Mouse (Mus musculus) forebrain, embryonic 15.5 days (tissue): ENCODE results near the gene Wdfy4. TPM values are rescaled to one million over a fixed set of nuclear protein-coding genes. Genes with fewer than 3 reads are reported as not detected.

Source experiments
- ATAC-seq: fragments of 200-750 bp; cut with Nextera tagmentation; replicated peaks from 2 replicates; pipeline ENCODE4 v1.8.0; 2017; ENCODE audit warnings: mild to moderate bottlenecking, moderate TSS enrichment, moderate library complexity
- H3K27ac ChIP-seq: fragments of 300-500 bp; sonication (generic); replicated peaks from 2 replicates; pipeline ENCODE4 v1.5.1; 2015; ENCODE audit warnings: mild to moderate bottlenecking, inconsistent platforms
- H3K27me3 ChIP-seq: fragments of 300-500 bp; sonication (generic); 2 replicates; pipeline ENCODE4 v1.6.1; 2015; ENCODE audit warnings: inconsistent platforms
- H3K36me3 ChIP-seq: fragments of 300-500 bp; sonication (generic); 2 replicates; pipeline ENCODE4 v1.6.1; 2015; ENCODE audit warnings: mild to moderate bottlenecking, inconsistent platforms
- H3K4me1 ChIP-seq: fragments of 300-500 bp; sonication (generic); 2 replicates; pipeline ENCODE4 v1.6.1; 2015; ENCODE audit warnings: inconsistent platforms
- H3K4me2 ChIP-seq: fragments of 300-500 bp; sonication (generic); replicated peaks from 2 replicates; pipeline ENCODE4 v1.6.1; 2015; ENCODE audit warnings: mild to moderate bottlenecking, inconsistent platforms
- H3K4me3 ChIP-seq: fragments of 300-500 bp; sonication (generic); 2 replicates; pipeline ENCODE4 v1.5.1; 2015; ENCODE audit warnings: mild to moderate bottlenecking, inconsistent platforms
- H3K9ac ChIP-seq: fragments of 300-500 bp; sonication (generic); replicated peaks from 2 replicates; pipeline ENCODE4 v1.6.1; 2015; ENCODE audit warnings: mild to moderate bottlenecking, inconsistent platforms
- H3K9me3 ChIP-seq: fragments of 300-500 bp; sonication (generic); 2 replicates; pipeline ENCODE4 v1.6.1; 2016; ENCODE audit warnings: inconsistent platforms
- WGBS: fragments of 180-500 bp; shearing (Covaris S2); methylation state at CpG from one replicate; pipeline ENCODE4 v1.1.7; 2015; ENCODE audit warnings: mixed read lengths; 5-methylcytosine and 5-hydroxymethylcytosine counted together
- polyA plus RNA-seq: library from polyadenylated mRNA; unstranded; fragments of >200 nt; fragmentation: Nextera tagmentation; extraction: Ambion mirVana; gene quantifications from 2 replicates; pipeline ENCODE4 v1.2.1, GENCODE M21; 2015

Gene Wdfy4
- polyA plus RNA-seq, 1 experiment from 2014 or later = 0.23 TPM

DNA sequence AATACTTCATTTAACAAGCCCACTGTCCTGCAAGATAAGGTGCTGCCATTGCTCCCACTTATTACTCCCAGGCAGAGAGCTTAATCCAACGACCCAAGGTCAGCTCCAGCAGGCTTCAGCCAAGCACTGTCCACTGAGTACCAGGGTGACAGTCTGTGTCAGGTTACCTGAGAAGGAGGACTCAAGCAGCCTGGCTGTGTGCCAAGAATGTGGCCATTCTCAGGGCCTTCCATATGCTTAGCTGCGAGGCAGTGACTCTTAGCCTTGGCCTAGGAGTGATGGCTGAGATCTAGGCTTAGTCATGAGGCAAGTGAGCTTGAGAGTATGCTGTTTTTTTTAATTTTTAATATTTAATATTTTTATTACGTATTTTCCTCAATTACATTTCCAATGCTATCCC, 80.5 kb downstream of the Wdfy4 start:
- Histone ChIP-seq H3K9me3 (no peaks in the 10 kb centered on the region), H3K9ac (no peak overlapping the region), H3K4me3 (no peak overlapping the region), H3K4me1 (no peaks in the 10 kb centered on the region), H3K27ac (no peak overlapping the region), H3K27me3 (no peaks in the 10 kb centered on the region), H3K4me2 (no peak overlapping the region), H3K36me3 (no peaks in the 10 kb centered on the region)
- WGBS = 90% methylated on average over 3 of the region's 3 CpGs
- ATAC-seq = no peak

DNA sequence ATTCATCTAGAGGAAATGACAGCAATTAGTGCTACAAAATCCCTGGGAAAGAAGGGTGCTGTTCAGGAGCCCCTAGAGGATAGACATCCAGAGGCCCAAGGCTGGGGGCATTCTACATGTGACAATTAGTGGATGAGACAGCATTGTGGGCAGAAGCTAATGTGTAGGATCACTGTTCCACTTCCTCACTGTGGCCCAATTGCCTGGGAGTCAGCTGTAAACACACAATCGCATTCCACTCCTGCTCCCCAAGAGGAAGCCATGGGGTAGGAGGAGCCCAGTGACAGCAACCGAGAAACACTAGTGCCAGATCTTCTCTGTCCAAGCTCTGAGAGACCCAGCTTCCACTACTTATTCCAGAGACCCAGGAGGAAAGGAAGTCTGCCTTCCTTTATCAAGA, 83.7 kb downstream of the Wdfy4 start:
- Histone ChIP-seq H3K27ac (no peak overlapping the region), H3K36me3 (no peaks in the 10 kb centered on the region), H3K4me3 (no peak overlapping the region), H3K9ac (no peak overlapping the region), H3K27me3 (no peaks in the 10 kb centered on the region), H3K9me3 (no peaks in the 10 kb centered on the region), H3K4me1 (no peaks in the 10 kb centered on the region), H3K4me2 (no peak overlapping the region)
- WGBS = 83% methylated on average over 2 of the region's 2 CpGs
- ATAC-seq = no peak

DNA sequence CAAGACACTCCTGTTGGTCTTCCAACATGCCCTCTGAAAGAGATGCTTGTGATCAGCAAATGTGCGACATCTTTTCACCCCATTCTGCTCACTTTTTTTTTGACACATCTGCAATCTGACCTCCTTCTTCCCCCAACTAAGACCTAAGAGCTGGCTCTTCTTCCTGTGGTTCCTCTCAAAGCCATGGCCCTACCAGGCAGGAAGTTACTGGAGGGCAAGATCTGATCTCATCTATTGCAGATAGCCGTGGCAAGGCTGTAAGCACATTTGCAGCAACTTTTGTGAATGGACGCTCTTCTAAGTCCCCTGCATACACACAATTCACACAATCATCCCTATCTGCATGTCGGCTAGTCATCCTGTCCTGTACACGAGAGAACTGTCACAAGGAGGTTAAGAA, 85.4 kb downstream of the Wdfy4 start:
- Histone ChIP-seq H3K4me3 (no peak overlapping the region), H3K36me3 (no peaks in the 10 kb centered on the region), H3K4me1 (no peaks in the 10 kb centered on the region), H3K9ac (no peak overlapping the region), H3K9me3 (no peaks in the 10 kb centered on the region), H3K27me3 (no peaks in the 10 kb centered on the region), H3K4me2 (no peak overlapping the region), H3K27ac (no peak overlapping the region)
- 86% methylated on average over 5 of the region's 5 CpGs for WGBS
- no peak for ATAC-seq

DNA sequence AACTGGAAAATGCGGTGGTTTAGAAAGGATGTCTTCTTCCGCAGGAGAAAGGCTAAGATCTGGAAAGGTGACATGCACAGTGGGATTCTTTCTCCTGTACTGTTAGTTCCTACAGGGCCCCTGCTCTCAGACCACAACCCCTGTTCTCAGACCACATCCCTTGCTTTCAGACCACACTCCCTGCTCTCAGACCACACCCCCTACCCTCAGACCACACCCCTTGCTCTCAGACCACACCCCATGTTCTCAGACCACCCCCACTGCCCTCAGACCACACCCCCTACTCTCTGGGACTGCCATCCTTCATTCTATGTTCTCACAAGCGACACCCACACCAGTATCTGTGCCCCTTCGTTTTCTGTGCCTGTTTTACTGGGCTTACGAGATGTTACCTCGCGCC, 86.2 kb downstream of the Wdfy4 start:
- H3K27ac ChIP-seq = no peak overlapping the region
- WGBS = 69% methylated on average over 7 of the region's 7 CpGs
- H3K27me3 ChIP-seq = no peaks in the 10 kb centered on the region
- H3K4me2 ChIP-seq = no peak overlapping the region
- H3K9ac ChIP-seq = no peak overlapping the region
- H3K36me3 ChIP-seq = no peaks in the 10 kb centered on the region
- no peak for ATAC-seq
- no peaks in the 10 kb centered on the region for H3K4me1 ChIP-seq
- H3K4me3 ChIP-seq = no peak overlapping the region
- H3K9me3 ChIP-seq = no peaks in the 10 kb centered on the region

DNA sequence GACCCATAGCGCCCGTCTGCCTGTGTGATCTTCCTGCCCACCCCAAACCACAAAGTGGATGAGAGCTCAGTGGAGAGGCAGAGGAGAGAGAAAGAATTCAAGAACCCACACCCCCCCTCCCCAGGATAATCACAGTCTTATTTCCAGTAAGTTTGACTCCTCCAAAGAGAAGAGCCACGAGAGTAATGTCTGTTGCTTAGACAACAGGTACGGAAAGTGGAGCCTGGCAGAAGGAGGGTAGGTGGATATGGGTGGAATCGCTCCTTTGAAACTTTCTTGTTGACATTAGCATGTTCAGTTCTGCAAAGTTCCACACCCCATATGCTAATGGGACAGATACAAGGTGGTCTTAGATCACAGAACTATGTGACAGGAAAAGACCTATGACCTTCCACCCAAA, 88.8 kb downstream of the Wdfy4 start:
- 83% methylated on average over 5 of the region's 5 CpGs for WGBS
- Histone ChIP-seq H3K9ac (no peak overlapping the region), H3K27ac (no peak overlapping the region), H3K4me1 (no peaks in the 10 kb centered on the region), H3K4me3 (no peak overlapping the region), H3K27me3 (no peaks in the 10 kb centered on the region), H3K36me3 (no peaks in the 10 kb centered on the region), H3K4me2 (no peak overlapping the region), H3K9me3 (no peaks in the 10 kb centered on the region)
- no peak for ATAC-seq

DNA sequence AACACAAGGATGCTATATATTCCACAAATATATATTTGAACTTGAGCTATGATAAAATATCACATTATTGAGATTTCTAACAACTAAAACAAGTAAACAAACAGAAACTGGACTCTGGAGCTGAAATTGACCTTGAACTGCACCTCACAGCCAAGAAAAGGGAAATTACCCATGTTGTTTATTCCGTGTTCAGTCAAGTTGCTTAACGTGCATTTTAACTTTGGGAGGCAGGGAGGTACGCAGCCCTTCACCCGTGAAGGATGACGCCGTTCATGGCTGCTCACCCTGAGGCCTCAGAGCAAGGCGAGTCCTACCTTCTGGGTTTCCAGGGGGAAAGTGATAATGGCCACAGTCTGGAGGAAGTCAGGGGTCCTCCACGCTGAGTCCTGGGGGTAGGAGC, 102.0 kb downstream of the Wdfy4 start:
- Histone ChIP-seq H3K36me3 (no peaks in the 10 kb centered on the region), H3K9me3 (no peaks in the 10 kb centered on the region), H3K4me2 (no peak overlapping the region), H3K27me3 (no peaks in the 10 kb centered on the region), H3K4me3 (no peak overlapping the region), H3K4me1 (peaks cover 14% of the 10 kb centered on the region), H3K9ac (no peak overlapping the region), H3K27ac (no peak overlapping the region)
- no peak for ATAC-seq
- 86% methylated on average over 8 of the region's 8 CpGs for WGBS

DNA sequence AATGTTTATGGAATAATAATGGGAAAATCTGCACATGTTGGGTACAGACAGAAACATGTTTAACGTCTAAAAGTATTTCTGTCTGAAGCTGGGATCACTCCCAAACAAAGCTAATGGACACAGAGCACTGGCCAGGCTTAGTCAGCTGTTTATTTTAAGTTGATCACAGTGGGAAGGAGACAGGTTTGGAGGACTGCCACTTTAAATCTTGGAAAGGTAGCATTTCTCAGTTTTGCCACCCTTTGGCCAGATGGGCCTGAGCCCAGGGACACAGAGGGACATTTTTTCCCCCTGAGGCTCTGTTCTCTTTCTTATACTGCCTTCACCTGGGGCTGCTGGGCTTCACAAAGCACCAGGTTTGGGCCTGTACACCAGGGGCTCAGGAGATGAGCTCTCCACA, 103.0 kb downstream of the Wdfy4 start:
- 36% methylated on average over 1 of the region's 1 CpGs for WGBS
- no peaks in the 10 kb centered on the region for H3K36me3 ChIP-seq
- H3K27ac ChIP-seq = no peak overlapping the region
- peaks cover 3% of the 10 kb centered on the region; the same call in 1 of the 2 replicates for H3K27me3 ChIP-seq
- H3K4me1 ChIP-seq = peaks cover 14% of the 10 kb centered on the region
- H3K4me3 ChIP-seq = no peak overlapping the region
- no peak overlapping the region for H3K9ac ChIP-seq
- no peak for ATAC-seq
- H3K9me3 ChIP-seq = no peaks in the 10 kb centered on the region
- no peak overlapping the region for H3K4me2 ChIP-seq

DNA sequence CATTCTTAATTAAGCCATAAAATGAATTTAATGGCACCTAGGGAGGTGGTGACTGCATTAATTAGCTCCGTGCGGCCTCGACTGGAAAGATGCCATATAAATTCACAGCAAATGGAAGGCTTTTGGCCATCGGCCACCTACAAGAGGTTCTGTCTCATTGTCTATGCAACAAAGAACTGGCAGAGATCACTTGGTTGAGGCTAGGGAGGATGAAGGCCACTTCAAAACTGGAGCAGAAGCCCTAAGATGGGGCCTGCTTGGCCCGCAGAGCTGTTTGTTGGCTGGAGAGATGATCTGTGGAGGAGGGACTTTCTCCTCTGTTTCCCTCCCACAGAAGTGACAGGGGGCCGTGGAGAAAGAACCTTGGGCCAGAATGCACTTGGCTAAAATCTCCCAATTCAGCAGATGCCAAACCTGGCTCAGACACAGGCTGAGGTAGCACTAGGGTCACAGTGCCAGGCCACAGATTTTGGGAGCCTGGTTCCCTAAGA, 103.9 kb downstream of the Wdfy4 start:
- Histone ChIP-seq H3K27ac (no peak overlapping the region), H3K9ac (no peak overlapping the region), H3K36me3 (no peaks in the 10 kb centered on the region), H3K4me1 (peaks cover 14% of the 10 kb centered on the region), H3K4me3 (no peak overlapping the region), H3K27me3 (peaks cover 3% of the 10 kb centered on the region; the same call in 1 of the 2 replicates), H3K4me2 (no peak overlapping the region), H3K9me3 (no peaks in the 10 kb centered on the region)
- ATAC-seq = peak; percentile 67
- WGBS = 30% methylated on average over 6 of the region's 6 CpGs

DNA sequence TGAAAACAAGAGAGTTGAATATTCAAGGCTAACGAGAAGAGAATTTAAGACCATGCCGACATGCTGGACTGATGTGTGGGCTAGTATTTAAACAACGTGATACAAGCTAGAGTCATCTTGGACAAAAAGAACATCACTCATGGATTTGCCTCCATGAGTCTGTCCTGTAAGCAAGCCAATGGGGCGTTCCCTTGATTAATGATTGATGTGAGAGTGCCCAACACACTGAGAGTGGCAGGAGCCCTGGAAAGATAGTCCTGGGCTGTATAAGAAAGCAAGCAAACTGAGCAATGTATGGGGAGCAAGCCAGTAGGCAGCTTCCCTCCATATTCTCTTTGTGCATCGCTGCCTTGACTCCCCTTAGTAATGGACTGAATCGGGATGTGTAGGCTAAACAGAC, 106.7 kb downstream of the Wdfy4 start:
- ATAC-seq = no peak
- WGBS = 87% methylated on average over 6 of the region's 6 CpGs
- no peak overlapping the region for H3K4me2 ChIP-seq
- H3K4me1 ChIP-seq = peaks cover 14% of the 10 kb centered on the region
- no peak overlapping the region for H3K4me3 ChIP-seq
- H3K36me3 ChIP-seq = no peaks in the 10 kb centered on the region
- no peak overlapping the region for H3K27ac ChIP-seq
- H3K9ac ChIP-seq = no peak overlapping the region
- H3K27me3 ChIP-seq = peaks cover 3% of the 10 kb centered on the region; the same call in 1 of the 2 replicates
- H3K9me3 ChIP-seq = no peaks in the 10 kb centered on the region

DNA sequence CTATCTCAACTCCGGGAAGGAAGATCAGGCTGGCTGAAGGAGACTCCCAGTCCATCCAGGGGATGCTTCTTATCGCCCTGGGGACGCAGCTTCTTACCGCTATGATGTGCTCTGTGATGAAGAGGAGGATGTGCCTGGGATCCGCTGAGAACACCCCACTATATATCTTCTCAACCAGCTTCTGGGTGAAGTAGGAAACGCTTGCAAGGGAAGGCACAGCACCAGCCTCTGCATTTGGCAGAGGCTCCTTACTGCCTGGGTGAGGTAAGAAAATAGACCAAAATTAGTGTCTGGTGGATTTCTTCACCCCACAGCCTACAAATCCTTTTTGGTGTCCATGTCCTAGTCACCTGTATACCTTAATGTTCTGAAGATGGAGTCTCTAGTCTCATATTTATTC, 107.2 kb downstream of the Wdfy4 start:
- no peaks in the 10 kb centered on the region for H3K9me3 ChIP-seq
- no peak overlapping the region for H3K4me2 ChIP-seq
- peaks cover 3% of the 10 kb centered on the region; the same call in 1 of the 2 replicates for H3K27me3 ChIP-seq
- peaks cover 14% of the 10 kb centered on the region for H3K4me1 ChIP-seq
- no peak overlapping the region for H3K9ac ChIP-seq
- WGBS = 89% methylated on average over 6 of the region's 6 CpGs
- no peak overlapping the region for H3K27ac ChIP-seq
- no peak overlapping the region for H3K4me3 ChIP-seq
- ATAC-seq = no peak
- H3K36me3 ChIP-seq = no peaks in the 10 kb centered on the region

DNA sequence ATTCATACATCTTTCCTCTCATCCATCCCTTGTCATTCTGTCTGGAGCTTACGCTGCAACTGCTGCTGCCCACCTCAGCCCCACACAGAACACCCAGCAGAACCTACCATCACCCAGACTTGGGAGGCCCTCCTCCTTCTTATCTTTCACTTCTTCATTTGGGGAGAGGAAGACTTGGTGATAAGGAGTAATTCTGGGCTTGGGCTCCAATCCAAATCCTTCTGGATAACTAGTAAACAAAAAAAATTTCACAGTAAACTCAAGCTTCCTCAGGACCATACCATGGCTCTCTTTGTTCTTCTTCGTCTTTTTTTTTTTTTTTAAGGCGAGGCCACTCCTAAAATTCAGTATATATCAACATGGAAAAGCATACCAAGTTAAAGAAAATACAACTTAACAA, 112.0 kb downstream of the Wdfy4 start:
- Histone ChIP-seq H3K4me2 (no peak overlapping the region), H3K9ac (no peak overlapping the region), H3K9me3 (no peaks in the 10 kb centered on the region), H3K36me3 (no peaks in the 10 kb centered on the region), H3K4me1 (no peaks in the 10 kb centered on the region), H3K4me3 (no peak overlapping the region), H3K27me3 (peaks cover 3% of the 10 kb centered on the region; the same call in 1 of the 2 replicates), H3K27ac (no peak overlapping the region)
- ATAC-seq = no peak
- WGBS = 87% methylated on average over 3 of the region's 3 CpGs

DNA sequence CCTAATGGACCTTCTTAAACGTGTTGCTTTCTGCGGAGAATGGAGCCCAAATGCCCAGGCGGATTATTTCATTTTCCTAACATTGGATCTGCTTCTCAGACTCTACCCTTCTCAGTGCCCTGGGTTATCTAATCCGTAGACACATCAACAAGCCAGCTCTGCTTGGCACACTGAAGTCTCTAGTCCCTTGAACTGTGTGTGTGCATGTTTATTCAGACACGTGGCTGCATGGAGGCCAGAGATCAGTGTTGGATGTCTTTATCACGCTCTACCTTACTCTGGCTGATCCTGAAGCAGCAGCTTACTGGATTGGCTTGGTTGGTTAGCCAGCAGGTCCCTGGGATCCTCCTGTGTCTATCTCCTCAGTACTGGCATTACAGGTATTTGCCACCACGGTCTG, 113.0 kb downstream of the Wdfy4 start:
- Histone ChIP-seq H3K4me3 (no peak overlapping the region), H3K27ac (no peak overlapping the region), H3K9me3 (no peaks in the 10 kb centered on the region), H3K9ac (no peak overlapping the region), H3K27me3 (peaks cover 2% of the 10 kb centered on the region; the same call in 1 of the 2 replicates), H3K4me1 (no peaks in the 10 kb centered on the region), H3K36me3 (no peaks in the 10 kb centered on the region), H3K4me2 (no peak overlapping the region)
- no peak for ATAC-seq
- WGBS = 90% methylated on average over 7 of the region's 7 CpGs

DNA sequence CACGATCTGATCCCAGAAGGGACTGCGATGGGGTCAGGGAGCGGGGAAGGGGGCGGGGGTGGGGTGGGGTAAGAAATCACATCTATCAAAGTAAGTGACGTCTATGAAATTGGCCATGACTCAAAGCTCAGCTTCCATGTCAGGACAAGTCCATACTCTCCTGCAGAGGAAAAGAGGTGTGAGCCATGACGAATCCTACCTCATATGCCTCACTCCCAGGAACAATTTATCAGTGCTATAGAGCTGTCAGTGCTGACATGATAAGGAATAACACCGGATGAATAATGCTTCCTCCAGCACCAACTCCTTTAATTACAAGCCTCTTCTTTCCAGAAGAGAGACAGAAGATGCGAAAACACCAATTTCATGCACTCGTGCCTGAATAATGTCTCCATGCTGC, 117.6 kb downstream of the Wdfy4 start:
- WGBS = 80% methylated on average over 9 of the region's 9 CpGs
- H3K36me3 ChIP-seq = no peaks in the 10 kb centered on the region
- H3K9ac ChIP-seq = no peak overlapping the region
- H3K9me3 ChIP-seq = no peaks in the 10 kb centered on the region
- 0 out of 2 replicates have a peak, but pooled peaks cover 3% of the 10 kb centered on the region for H3K4me1 ChIP-seq
- H3K4me3 ChIP-seq = no peak overlapping the region
- H3K27me3 ChIP-seq = peaks cover 3% of the 10 kb centered on the region; the same call in 1 of the 2 replicates
- H3K4me2 ChIP-seq = no peak overlapping the region
- no peak for ATAC-seq
- H3K27ac ChIP-seq = no peak overlapping the region
